Mouse (Mus musculus) ES-E14 (cell line): ENCODE measurements around the gene Kif26b. TPM values are rescaled to one million over a fixed set of nuclear protein-coding genes. Genes with fewer than 3 reads are reported as not detected.

Experiments used
- DNase-seq: peaks from one replicate; pipeline ENCODE4 v3.0.0-alpha.2; 2013; ENCODE audit warnings: low read depth, low spot score
- H3K27ac ChIP-seq: 2 replicates; pipeline ENCODE4 v1.5.1; 2012; ENCODE audit warnings: low read depth, mild to moderate bottlenecking, low read length, moderate library complexity, mixed read lengths; ENCODE audit not compliant: poor library complexity, insufficient read depth, severe bottlenecking
- H3K36me3 ChIP-seq: 2 replicates; pipeline ENCODE4 v1.6.1; 2012; ENCODE audit warnings: mild to moderate bottlenecking, low read length, moderate library complexity, mixed read lengths; ENCODE audit not compliant: control insufficient read depth, poor library complexity, insufficient read depth, severe bottlenecking
- H3K4me1 ChIP-seq, 2 experiments: fragments of 150-350 bp in 1 of 2; sonication (generic) in 1 of 2; 2 replicates each; pipeline ENCODE4 v1.6.1; 2012; ENCODE audit warnings: low read length in 2 of 2, mild to moderate bottlenecking in 1 of 2, mixed read lengths in 1 of 2; ENCODE audit not compliant: control insufficient read depth in 2 of 2, insufficient read depth in 2 of 2, poor library complexity in 1 of 2
- H3K4me3 ChIP-seq, 2 experiments: fragments of 150-350 bp in 1 of 2; sonication (generic) in 1 of 2; 2 replicates each; pipeline ENCODE4 v1.5.1; 2012; ENCODE audit warnings: low read length in 2 of 2, low read depth in 1 of 2, mild to moderate bottlenecking in 1 of 2, mixed read lengths in 1 of 2; ENCODE audit not compliant: insufficient read depth in 1 of 2, poor library complexity in 1 of 2, severe bottlenecking in 1 of 2
- H3K9ac ChIP-seq: 2 replicates; pipeline ENCODE4 v1.6.1; 2012; ENCODE audit warnings: low read depth, mild to moderate bottlenecking, low read length, mixed read lengths; ENCODE audit not compliant: poor library complexity, insufficient read depth, severe bottlenecking
- H3K9me3 ChIP-seq: fragments of 150-350 bp; sonication (generic); 2 replicates; pipeline ENCODE4 v1.6.1; 2012; ENCODE audit warnings: low read depth, mild to moderate bottlenecking, low read length; ENCODE audit not compliant: control insufficient read depth, insufficient read depth
- CHD2 ChIP-seq: IDR thresholded peaks from 2 replicates; pipeline ENCODE4 v1.6.1; 2014; ENCODE audit warnings: mild to moderate bottlenecking, low read depth, low read length, inconsistent platforms
- HCFC1 ChIP-seq: IDR thresholded peaks from 2 replicates; pipeline ENCODE4 v1.6.1; 2012; ENCODE audit warnings: low read length, inconsistent platforms, borderline replicate concordance; ENCODE audit not compliant: insufficient read depth
- MAFK ChIP-seq: IDR thresholded peaks from 2 replicates; pipeline ENCODE4 v1.6.1; 2014; ENCODE audit warnings: mild to moderate bottlenecking, low read depth, low read length, inconsistent platforms; ENCODE audit not compliant: insufficient read depth
- ZC3H11A ChIP-seq: IDR thresholded peaks from 2 replicates; pipeline ENCODE4 v1.6.1; 2012; ENCODE audit warnings: low read depth, mild to moderate bottlenecking, inconsistent platforms, low read length, borderline replicate concordance
- ZNF384 ChIP-seq: IDR thresholded peaks from 2 replicates; pipeline ENCODE4 v1.6.1; 2012; ENCODE audit warnings: low read depth, low read length, inconsistent platforms
- in situ Hi-C, 2 experiments: fragments of 600-800 bp; cut with MboI; formaldehyde crosslinking; loops; one replicate each; pipeline ENCODE4 v1.15.1; 2025; ENCODE audit warnings: low sequenced_read_pairs in 2 of 2, inconsistent platforms in 1 of 2; ENCODE audit not compliant: unreplicated experiment in 2 of 2
- total RNA-seq: library from RNA; depleted of rRNA; stranded (reverse); fragments of 300-350 nt; gene quantifications from 2 replicates; pipeline ENCODE4 v1.2.3, GENCODE M21; 2012

Kif26b gene
- total RNA-seq, 1 experiment = 0.94 TPM

DNA sequence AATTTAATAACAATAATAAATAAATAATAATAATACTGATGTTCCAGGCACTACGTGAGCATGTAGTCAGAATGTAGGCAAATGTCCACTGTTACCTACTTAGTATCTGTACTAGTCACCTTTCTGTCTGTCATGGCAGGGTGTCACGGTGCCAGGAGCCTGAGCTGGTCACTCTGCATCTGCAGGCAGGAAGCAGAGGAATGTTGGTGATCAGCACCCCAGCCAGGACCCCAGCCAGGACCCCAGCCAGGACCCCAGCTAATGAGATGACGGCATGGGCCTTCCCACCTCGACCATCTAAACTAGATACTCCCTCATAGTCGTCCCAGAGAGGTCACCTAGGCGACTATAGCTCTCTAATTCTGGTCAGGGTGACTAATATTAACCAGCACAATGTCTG, 288.6 kb downstream of the Kif26b start:
- Histone ChIP-seq H3K9ac (no peak overlapping the region), H3K4me3 (no peak overlapping the region), H3K27ac (no peak overlapping the region), H3K4me1 (no peaks in the 10 kb centered on the region; a peak in 1 of 4 replicates), H3K36me3 (no peaks in the 10 kb centered on the region), H3K9me3 (no peaks in the 10 kb centered on the region)
- no peak for DNase-seq
- in situ Hi-C loops = no loop called here
- TF ChIP-seq HCFC1 = no peak
- no peak for TF ChIP-seq MAFK
- no peak for TF ChIP-seq CHD2
- no peak for TF ChIP-seq ZC3H11A
- no peak for TF ChIP-seq ZNF384

DNA sequence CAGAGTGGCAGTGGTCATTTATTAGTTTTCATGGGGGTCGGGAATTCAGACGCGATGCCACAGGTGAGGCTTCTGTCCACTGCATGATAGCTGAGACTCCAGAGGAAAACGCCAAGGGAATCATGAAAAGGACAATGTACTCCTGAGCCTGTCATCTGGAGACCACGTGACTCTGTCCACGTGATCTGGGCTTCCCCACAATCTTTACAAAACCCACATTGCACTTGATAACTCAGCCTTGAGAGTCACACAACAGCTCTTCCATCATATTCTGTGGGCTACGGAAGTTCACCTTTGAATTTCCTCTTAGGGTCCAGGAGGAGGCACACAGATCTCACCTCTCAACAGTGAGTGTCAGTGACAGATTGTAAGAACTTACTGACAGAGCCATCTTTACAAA, 290.1 kb downstream of the Kif26b start:
- Histone ChIP-seq H3K36me3 (no peaks in the 10 kb centered on the region), H3K9ac (no peak overlapping the region), H3K9me3 (no peaks in the 10 kb centered on the region), H3K4me3 (no peak overlapping the region), H3K27ac (no peak overlapping the region), H3K4me1 (no peaks in the 10 kb centered on the region; a peak in 1 of 4 replicates)
- no peak for DNase-seq
- in situ Hi-C loops = no loop called here
- TF ChIP-seq ZNF384 (no peak), MAFK (no peak), HCFC1 (no peak), CHD2 (no peak), ZC3H11A (no peak)

DNA sequence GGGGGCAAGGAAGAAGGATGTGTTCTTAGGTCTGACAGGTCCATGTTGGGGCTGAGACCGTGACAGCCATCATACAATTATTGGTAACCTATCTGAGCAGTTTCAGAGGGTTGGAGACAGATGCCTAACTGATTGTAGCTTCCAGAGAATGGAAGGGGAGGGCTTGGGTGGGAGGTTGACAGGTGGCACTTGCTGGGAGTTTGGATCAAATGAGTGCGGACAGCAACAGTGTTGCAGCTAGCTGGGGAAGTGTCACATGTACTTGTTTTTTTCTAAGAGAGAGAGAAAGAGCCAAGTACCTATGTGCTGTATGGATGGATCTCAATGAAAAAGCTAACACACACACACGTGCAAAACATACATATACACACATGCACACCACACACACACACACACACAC, 291.2 kb downstream of the Kif26b start:
- H3K4me1 ChIP-seq = no peaks in the 10 kb centered on the region; a peak in 1 of 4 replicates
- no peak overlapping the region for H3K4me3 ChIP-seq
- no peak for DNase-seq
- no peaks in the 10 kb centered on the region for H3K9me3 ChIP-seq
- no peaks in the 10 kb centered on the region for H3K36me3 ChIP-seq
- H3K9ac ChIP-seq = no peak overlapping the region
- TF ChIP-seq ZNF384 = no peak
- no peak for TF ChIP-seq CHD2
- TF ChIP-seq MAFK = no peak
- no peak for TF ChIP-seq ZC3H11A
- TF ChIP-seq HCFC1 = no peak
- no peak overlapping the region for H3K27ac ChIP-seq
- in situ Hi-C loops = no loop called here

DNA sequence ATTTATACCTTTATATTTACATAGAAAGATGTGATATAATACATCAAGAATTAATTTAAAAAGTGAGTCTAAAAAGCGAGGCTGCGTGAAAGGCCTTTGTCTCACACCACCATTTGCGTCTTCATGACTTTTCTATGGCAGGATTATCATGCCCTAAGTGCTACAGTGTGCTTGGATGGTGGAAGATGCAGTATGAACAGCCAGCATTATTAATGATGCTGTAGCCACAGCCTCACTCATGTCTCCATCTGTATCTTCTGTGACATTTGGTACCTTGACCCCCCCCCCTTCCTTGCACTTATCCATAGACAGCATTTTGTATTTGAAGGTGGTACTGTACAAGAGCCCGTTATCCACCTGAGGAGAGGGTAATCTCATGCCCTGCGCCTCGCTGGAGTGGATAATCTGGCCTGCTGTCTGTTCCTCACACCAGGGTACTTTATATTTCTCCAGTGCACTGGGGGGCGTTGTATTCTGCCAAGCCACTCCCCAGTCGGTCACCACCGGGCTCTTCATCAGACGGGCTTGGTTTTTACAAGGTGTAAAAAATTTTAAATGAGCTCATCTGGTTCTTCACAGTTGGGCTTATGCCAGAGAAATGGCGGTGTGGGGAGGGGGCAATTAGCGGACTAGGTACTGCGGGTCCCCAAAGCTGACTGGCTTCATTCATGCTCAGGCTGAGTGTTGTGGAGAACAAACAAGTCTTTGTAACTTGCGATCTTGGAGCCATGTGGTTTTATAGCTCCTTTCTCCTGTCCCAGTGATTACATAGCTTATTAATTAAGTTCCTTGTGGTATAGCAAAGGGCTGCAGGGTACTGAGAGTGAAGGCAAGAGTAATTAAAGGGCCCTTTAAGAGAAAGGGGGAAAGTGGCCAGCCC, 291.9 kb downstream of the Kif26b start:
- Histone ChIP-seq H3K36me3 (no peaks in the 10 kb centered on the region), H3K4me1 (no peaks in the 10 kb centered on the region; a peak in 1 of 4 replicates), H3K27ac (no peak overlapping the region), H3K9me3 (no peaks in the 10 kb centered on the region), H3K9ac (no peak overlapping the region), H3K4me3 (no peak overlapping the region)
- in situ Hi-C loops = no loop called here
- DNase-seq = no peak
- TF ChIP-seq CHD2 = no peak

DNA sequence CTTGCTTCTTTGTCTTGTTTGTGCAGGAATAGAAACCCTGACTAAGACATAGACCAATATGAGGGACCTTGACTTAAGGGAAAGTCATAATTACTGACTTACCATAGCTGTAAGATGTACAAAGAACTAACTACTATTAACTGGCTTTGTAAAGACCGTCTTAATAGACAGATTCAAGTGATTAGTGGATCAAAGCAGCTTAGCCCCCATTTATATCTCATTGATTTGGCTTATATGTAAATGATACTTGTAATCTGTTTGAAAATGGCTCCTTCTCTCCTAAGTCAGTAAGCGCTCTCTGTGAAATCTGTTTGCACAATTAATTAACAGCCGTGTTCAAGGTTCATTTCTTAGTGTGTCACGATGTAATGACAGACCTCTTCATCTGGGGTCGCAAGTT, 295.9 kb downstream of the Kif26b start:
- no peak for DNase-seq
- no peak overlapping the region for H3K27ac ChIP-seq
- TF ChIP-seq ZNF384 (no peak), ZC3H11A (no peak), MAFK (no peak), HCFC1 (no peak), CHD2 (no peak)
- no peak overlapping the region for H3K9ac ChIP-seq
- H3K4me1 ChIP-seq = no peaks in the 10 kb centered on the region; a peak in 1 of 4 replicates
- no peaks in the 10 kb centered on the region for H3K9me3 ChIP-seq
- in situ Hi-C loops = no loop called here
- no peaks in the 10 kb centered on the region for H3K36me3 ChIP-seq
- no peak overlapping the region for H3K4me3 ChIP-seq
